Mouse (Mus musculus) left cerebral cortex, adult 18-20 months (tissue): ENCODE data around the gene Fam184b. TPM values are rescaled to one million over a fixed set of nuclear protein-coding genes. Genes with fewer than 3 reads are reported as not detected.

Source experiments
- DNase-seq, 2 experiments: peaks; one replicate each; pipeline ENCODE4 v3.0.0; 2021 to 2022; ENCODE audit warnings: low spot score in 2 of 2, mixed read lengths in 1 of 2
- total RNA-seq, 2 experiments: library from RNA; stranded (reverse); gene quantifications; 2 replicates each; pipeline ENCODE4 v1.2.3; 2021

The Fam184b gene
- total RNA-seq, 2 experiments from 2014 or later, result 7.3 to 7.6 TPM

- DNase-seq, result no peak
Observed at GRCm38 (mm10) chr5:45599056-45599455, 40.4 kb downstream of the Fam184b start.

GRCm38 (mm10) chr5:45595363-45596039 is 43.9 kb downstream of the Fam184b start:
- DNase-seq, result no peak

- no peak for DNase-seq
Observed at GRCm38 (mm10) chr5:45593276-45593675, 46.1 kb downstream of the Fam184b start.

GRCm38 (mm10) chr5:45590094-45590493 is 49.3 kb downstream of the Fam184b start:
- peak in 1 of 2 experiments; percentile 9 for DNase-seq

- no peak for DNase-seq
Observed at GRCm38 (mm10) chr5:45584601-45585000, 54.8 kb downstream of the Fam184b start.

- DNase-seq, result no peak
Observed at GRCm38 (mm10) chr5:45580279-45580678, 59.1 kb downstream of the Fam184b start.

GRCm38 (mm10) chr5:45577376-45577775 is 62.0 kb downstream of the Fam184b start:
- DNase-seq, result no peak

GRCm38 (mm10) chr5:45576716-45577115 is 62.7 kb downstream of the Fam184b start:
- no peak for DNase-seq

GRCm38 (mm10) chr5:45572816-45573215 is 66.6 kb downstream of the Fam184b start:
- no peak for DNase-seq

- no peak for DNase-seq
Observed at GRCm38 (mm10) chr5:45565829-45566228, 73.6 kb downstream of the Fam184b start.

GRCm38 (mm10) chr5:45564054-45564453 is 75.4 kb downstream of the Fam184b start:
- no peak for DNase-seq

GRCm38 (mm10) chr5:45549586-45549985 is 89.8 kb downstream of the Fam184b start:
- DNase-seq, result no peak

GRCm38 (mm10) chr5:45543374-45543773 is 96.0 kb downstream of the Fam184b start:
- no peak for DNase-seq

- no peak for DNase-seq
Observed at GRCm38 (mm10) chr5:45539502-45539901, 99.9 kb downstream of the Fam184b start.

GRCm38 (mm10) chr5:45535177-45535576 is 104.2 kb downstream of the Fam184b start:
- no peak for DNase-seq

GRCm38 (mm10) chr5:45534319-45535098 is 104.9 kb downstream of the Fam184b start:
- peak; percentile 67 to 77 for DNase-seq

- DNase-seq, result no peak
Observed at GRCm38 (mm10) chr5:45529696-45530095, 109.7 kb downstream of the Fam184b start.

- no peak for DNase-seq
Observed at GRCm38 (mm10) chr5:45526338-45526737, 113.1 kb downstream of the Fam184b start.

GRCm38 (mm10) chr5:45525101-45525500 is 114.3 kb downstream of the Fam184b start:
- no peak for DNase-seq

GRCm38 (mm10) chr5:45521601-45522000 is 117.8 kb downstream of the Fam184b start:
- no peak for DNase-seq

GRCm38 (mm10) chr5:45520809-45521110 is 118.7 kb downstream of the Fam184b start:
- no peak for DNase-seq

- DNase-seq, result peak; percentile 95 to 96
Observed at GRCm38 (mm10) chr5:45519960-45520808, 119.2 kb downstream of the Fam184b start, which contains the start of gene Med28. TSS of gene Med28 (plus strand) at chr5:45520229.
